Mouse (Mus musculus) urinary bladder, postnatal 10 days (tissue): ENCODE data around the gene Bola3.
A peak's percentile ranks its signal among the peaks of the same experiment; 100 is the strongest.
"Not testable (repeated sequence)": the region's sequence is repeated elsewhere in the genome, so short reads cannot be mapped to it uniquely, and the experiment has no call there.

Source experiments
- DNase-seq: peaks from one replicate; pipeline ENCODE4 v3.0.0; 2022; ENCODE audit warnings: low spot score

Bola3 gene

DNA sequence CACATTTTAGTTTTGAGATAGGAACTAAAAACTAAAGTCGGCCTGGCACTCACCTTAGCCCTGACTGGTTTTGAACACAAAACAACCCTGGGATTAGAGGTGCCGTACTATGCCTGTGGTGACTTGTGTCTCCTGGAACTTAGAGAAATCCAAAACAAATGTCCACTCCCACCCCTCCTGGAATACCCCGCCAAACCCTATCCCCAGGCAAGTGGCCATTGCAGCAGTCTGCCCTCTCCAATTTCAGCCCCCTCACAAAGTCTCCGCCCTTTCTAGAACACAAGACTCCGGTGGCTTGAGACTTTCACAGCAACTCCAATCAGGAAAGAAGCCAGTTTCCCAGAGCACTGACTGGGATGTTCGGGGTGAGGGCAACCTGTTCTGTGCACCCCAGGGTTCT lies at the start of gene Bola3:
TSS of gene Bola3 (plus strand) at position 275 of the 400 bp plus-strand sequence.
- no peak for DNase-seq

DNA sequence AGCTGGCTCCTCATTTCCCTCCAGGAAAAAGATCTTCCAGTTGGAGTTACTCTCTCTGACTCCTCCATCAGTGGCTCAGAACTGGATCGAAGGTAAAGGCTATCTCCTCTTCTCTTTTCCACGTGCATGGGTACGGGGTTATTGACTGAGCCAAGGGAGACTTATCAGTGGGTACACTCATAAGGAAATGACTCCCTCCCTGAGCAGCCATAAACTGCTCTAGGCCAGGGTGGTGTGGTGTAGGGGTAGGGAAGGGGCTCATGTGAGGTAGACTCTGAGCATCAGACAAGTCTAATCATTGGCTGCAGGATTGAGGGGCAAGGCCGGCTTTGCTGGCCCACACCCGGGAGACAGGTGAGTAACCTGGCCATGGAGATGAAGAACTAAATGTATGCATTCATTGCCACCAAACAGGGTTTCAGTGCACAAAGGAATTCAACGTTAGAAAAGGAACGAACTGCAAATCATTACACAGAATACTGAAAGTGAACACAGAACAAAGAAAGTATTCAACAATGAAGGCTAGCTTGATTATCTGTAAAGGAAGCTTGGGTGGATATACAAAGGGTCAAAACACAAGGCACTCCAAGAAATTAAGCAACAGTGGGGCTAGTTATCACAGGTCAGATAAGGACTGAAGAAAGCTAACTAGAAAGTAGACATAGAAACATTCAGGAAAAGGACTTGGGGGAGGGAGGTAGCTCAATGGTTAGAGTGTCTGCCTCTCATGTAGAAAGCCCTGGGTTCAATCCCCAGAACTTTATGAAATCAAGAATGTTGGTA lies 48.3 kb upstream of the Bola3 start:
- DNase-seq, result no peak

DNA sequence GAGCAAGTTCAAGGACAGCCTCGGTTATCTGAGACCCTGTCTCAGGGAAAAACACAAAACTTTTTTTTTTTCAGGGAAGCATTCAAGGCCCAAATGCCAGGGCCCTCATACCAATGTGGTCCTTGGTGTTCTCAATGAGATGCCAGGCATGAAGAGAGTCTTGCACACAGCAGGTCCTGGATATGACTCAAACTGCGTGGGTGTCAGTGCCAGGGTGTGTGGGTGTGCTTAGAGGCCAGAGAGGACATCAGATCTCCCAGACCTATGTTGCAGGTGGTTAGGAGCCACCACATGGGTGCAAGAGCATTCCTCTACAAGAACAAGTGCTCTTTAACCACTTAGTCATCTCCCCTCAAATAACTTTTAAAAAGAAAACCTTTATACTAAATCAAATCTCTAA lies 47.7 kb upstream of the Bola3 start:
- no peak for DNase-seq

DNA sequence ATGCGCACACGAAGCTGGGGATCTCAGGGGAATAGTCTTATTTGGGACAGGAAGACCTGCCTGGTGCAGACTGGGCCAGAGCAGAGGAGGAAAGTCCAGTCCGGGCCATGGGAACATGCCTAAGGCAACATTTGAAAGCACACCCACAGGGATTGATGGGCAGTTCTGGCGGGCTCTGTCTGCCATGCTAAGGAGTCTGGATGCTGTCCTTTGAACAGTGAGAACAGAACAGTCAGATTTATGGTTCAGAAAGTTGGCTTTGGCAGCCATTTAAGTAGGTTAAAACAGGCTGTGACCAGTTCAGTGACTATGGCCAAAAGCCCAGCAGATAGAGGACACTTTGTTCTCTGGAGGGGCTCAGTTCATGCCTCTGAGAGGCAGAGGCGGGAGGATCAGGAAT lies 46.7 kb upstream of the Bola3 start:
- no peak for DNase-seq

DNA sequence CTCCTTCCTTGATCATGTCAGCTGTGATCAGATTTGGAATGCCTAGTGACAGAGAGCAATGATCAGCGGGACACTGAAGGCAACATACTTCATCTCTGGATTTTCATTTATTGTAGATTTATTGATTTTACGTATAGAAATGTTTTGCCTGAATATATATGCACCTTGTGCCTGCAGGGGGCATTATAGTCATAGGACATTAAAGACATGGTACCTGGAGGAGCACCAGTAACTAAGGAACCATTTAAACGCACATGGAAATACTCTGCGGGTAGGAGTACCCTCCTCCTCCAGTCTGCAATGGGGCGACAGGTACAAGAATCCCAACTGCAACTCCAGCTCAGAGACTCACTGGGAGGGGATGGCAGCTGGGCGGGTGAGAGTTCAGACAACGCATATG lies 39.9 kb upstream of the Bola3 start:
- no peak for DNase-seq

- DNase-seq, result no peak
These were observed 37.7 kb upstream of the Bola3 start for GRCm38 (mm10) chr6:83311206-83311605.

DNA sequence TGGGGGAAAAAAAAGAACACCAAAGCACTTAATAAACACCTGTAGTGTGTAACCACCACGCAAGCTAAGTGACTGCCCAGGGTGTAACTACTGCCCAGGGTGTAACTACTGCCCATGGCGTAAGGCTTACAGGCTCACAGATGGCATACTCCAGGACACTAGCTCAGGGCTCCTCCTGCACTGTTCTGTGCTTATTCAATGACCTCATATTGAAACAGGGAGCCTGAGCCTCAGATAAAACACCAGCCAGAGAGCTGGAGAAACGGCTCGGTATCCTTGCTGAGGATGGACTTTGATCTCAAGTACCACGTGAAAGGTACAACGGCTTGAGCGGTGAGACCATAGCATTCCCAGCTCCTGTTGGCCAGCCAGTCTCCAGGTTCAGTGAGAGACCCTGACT lies 36.9 kb upstream of the Bola3 start:
- DNase-seq, result no peak

DNA sequence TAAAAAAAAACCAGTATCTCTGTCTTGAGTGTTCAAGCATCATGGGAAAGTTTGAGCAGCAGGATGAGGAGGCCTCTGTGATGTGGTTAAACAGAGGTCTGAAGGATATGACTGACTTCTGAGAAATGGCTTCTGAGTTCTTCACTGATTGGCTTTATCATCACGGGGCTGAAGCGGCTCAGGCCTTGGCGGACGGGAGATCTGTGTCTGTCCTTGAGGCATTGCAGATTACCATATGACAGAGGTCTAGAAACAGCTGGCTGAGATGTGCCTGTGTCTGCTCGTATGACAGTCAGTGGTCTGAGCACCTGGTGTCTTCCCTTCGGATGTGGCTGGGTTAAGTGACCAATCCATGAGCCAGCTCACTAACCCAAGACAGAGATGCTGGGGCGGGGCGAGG lies 36.4 kb upstream of the Bola3 start:
- no peak for DNase-seq

DNA sequence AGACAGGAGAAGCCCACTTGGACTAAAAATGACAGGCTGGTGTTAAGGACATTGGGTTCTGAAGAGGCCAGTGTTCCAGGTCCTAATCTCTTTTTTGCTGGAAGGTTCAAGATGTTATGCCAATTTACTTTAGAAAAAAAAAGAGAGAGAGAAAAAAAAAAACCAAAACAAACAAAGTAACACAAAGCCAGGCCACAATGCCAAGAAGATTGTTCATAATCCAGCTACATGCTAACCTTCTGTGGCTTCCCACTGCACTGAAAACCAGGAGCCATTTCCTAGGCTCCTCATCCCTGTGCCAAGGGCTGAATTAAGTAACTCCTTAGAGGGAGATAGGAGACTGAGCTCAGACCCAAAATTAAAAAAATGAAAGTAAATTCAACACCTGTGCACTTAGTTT lies 33.7 kb upstream of the Bola3 start:
- DNase-seq, result no peak

DNA sequence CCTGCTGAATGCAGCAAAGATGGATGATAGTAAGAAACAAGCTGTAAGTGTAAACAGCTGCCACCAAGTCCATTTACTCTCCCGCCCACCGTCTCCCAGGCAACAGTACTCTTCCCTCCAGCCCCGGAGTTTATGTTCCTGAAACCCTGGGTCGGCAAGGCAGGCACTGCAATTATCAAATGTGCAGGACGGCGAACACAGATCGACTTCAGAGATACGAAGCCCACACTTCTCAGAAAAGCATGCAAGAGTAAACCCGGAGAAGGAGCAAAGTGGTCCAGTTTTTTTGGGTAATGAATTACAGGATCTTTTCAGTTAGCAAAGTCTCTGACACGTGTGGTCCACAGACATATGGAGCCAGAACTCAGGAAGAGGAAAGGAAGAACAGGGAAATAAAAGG lies 32.9 kb upstream of the Bola3 start:
- no peak for DNase-seq

- peak; percentile 51 for DNase-seq
These were observed 31.7 kb upstream of the Bola3 start for GRCm38 (mm10) chr6:83317108-83317741.

DNA sequence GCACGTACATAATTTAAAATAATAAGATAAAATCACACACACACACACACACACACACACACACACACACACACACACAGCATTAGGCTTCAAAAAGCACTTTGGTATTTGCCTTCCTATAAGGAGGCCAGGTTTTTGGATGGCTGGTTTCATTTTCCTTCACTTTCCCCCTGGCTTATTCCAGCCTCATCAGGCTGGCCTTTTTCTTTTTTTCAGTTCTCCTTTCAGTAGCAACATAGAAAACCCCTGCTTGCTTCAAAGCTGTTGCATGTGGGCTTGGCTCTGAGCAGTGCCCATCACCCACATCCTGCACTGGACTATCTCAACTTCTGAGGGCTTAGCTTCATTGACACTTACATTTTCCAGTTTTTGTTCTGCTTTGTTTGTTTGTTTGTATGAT lies 27.0 kb upstream of the Bola3 start:
- DNase-seq, result no peak

DNA sequence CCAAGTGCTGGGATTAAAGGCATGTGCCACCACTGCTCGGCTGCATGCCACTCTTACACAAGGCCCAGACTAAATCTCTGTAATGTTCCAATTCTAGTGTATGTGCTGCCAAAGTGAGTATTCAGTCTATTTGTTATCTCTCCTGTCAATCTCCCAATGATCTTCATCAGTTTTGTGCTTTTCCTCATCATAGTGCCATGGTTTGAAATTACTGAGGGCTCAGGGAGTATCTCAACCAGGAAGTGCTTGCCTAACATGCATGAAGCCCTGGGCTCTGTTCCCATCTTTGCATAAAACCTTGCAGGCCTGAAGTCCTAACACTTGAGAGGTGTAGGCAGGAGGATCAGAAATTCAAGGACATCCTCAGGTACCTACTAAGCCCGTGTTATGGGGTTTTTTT lies 26.2 kb upstream of the Bola3 start:
- DNase-seq, result no peak

DNA sequence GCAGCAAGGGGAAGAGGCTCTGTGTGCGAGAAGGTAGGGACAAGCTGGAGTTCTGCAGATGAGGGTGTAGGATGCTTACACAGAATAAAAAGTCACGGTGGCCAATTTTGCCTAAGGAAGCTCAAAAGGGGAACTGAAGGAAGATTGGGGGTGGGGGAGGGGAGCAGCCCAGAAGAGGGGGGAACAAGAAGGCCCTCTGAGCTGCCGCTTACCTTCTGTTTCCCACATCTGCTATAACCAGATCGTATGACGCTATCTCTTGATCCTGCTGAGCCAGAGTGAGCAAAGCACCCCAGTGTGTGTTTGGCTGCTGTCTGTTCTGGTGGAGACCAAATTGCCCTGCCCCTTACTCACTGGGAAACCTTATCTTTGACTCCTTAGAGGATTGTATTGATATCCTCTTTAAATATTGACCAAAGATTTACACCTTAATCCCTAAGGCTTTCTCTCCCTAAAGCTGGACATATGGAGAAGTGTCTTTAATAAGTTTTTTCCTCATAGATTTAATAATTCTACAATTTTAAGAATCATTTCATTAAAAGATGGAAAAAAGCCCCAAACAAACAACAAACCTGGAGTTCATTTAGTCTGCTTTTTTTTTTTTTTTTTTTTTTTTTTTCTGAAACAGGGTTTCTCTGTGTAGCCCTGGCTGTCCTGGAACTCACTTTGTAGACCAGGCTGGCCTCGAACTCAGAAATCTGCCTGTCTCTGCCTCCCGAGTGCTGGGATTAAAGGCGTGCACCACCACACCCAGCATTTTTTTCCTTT lies 25.1 kb upstream of the Bola3 start:
- DNase-seq, result no peak

DNA sequence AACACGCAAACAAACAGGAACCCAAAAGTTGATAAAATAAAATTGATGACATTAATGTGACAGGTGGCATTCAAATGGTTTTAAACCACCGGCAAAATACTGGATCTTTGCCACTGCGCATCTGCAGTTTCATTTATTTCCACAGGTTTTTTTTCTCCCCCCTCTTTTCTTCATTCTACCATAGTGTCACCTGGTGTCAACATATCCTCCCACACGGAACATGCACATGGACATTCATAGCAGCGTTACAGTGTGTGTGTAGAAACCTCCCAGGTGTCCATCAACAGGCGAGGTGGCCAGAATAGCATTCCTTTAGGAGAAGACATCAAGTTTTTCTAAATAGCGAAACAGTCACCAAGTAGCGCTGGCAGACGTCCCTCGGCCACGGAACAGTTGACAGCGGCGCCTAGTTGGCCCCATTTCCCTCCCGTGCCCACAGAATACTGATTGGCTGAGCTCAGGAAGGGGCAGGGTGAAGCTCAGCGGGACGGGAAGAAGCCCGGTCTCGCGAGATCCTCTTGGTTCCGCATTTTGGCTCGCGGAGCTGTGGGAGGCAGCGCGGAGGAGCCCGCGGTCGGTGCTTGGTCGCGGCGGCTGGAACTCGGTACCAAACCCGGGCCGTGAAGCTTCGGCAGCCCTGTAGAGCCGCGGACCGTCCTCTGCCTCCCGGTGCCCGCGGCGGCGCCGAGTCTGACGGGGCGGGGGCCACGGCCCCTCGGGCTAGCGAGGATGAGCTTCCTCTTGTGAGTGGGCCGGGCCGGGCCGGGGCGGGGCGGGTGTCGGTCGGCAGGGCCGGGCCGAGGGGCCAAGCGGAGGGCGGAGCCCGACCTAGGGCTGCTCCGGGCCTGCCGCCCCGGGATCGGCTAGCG lies 23.2 kb upstream of the Bola3 start, which contains the start of the genes Mthfd2 and Mob1a:
TSS of gene Mthfd2 (minus strand) at position 384 of the 869 bp plus-strand sequence.
TSS of gene Mob1a (plus strand) at position 492 of the 869 bp plus-strand sequence.
- DNase-seq, result peak; percentile 84

- no peak for DNase-seq
These were observed 22.6 kb upstream of the Bola3 start for GRCm38 (mm10) chr6:83326394-83326736.

- DNase-seq, result no peak
These were observed 22.2 kb upstream of the Bola3 start for GRCm38 (mm10) chr6:83326761-83327160.

DNA sequence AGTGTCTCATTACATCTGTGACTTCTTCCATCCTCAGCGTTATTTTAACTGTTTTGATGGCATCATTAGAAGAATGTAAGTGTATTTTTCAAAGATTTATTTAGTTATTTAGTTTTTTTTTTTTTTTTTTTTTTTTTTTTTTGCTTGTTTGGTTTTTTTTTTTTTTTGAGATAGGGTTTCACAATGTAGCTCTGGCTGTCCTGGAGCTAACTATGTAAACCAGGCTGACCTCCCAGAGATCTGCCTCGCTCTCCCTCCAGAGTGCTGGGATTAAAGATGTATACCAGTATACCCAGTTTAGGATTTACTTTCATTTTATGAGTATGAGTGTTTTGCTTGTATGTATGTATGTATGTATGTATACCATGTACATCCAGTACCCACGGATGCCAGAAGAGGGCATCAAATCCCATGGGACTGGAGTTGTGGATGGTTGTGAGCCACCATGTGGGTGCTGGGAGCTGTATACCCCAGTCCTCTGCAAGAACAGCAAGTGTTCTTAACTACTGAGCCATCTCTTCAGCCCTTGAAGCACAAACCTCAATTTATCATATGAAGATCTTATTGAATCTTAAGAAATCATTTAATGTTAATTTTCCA lies 21.3 kb upstream of the Bola3 start:
- DNase-seq, result no peak

DNA sequence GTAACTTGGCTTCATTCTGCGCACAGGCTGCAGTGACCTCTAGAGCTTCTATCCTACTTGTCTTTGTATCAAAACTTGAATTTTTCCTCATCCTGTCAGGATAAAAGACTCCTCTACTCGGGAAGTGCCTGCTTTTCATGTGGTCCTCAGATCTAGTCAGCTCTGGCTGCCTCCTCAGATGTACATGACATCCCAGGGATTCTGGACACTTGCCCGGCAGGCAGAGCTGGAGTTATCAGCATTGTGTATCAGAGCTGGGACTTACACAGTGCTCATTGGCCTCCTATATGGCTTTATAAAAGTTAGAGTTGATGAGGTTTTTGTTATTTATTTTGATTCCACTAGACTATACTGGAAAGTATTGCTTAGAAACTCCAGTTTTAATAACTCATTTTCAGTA lies 7.6 kb upstream of the Bola3 start:
- no peak for DNase-seq

DNA sequence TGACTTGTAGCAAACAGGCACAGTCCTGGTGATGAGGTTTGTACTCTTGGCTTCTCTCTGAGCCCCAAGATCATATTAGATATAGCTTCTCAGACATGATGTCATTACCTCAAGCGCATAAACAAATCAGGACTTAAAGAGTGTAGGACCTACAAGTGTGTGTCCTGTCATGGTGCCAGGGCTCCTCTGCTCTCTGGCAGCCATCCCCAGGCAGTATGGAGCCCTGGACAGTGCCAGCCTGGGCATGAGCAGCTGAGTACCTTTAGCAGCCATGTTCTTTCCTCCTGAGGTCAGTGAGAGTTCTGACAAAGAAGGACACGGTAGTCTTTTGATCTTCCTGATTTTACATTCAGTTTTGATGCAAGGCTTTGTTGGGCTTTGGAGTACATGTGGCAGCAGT lies 6.0 kb upstream of the Bola3 start:
- DNase-seq, result no peak

DNA sequence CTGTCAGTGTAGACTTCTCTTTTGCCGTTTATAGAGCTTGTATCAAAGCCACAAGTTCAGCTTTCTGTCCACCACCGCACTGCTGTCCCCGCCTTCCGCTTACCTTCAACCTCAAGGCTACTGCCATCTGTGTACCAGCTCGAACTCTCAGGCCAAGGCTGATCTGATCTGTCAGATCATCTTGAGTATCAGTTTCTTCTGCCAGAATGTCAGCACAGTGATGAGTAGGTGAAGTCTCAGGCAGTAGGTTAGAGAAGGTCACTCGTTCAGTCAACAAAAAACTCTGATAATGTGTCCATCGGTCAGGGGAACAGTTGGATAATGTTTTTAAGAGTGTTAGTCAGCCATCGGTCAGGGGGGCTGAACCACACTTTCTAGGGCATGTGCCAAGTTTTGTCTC lies 3.7 kb upstream of the Bola3 start:
- DNase-seq, result not testable (repeated sequence)

GRCm38 (mm10) chr6:83347916-83348315 lies 1.0 kb upstream of the Bola3 start:
- no peak for DNase-seq
